Mouse (Mus musculus) neural tube, embryonic 15.5 days (tissue): Measurements from ENCODE around the gene Phf23. TPM values are rescaled to one million over a fixed set of nuclear protein-coding genes. Genes with fewer than 3 reads are reported as not detected.

ENCODE experiments used
- ATAC-seq: fragments of 200-750 bp; cut with Nextera tagmentation; 2 replicates; pipeline ENCODE4 v1.8.0; 2017; ENCODE audit warnings: mild to moderate bottlenecking, moderate TSS enrichment, moderate library complexity; ENCODE audit not compliant: low FRiP score
- H3K27ac ChIP-seq: fragments of 300-500 bp; sonication (generic); replicated peaks from 2 replicates; pipeline ENCODE4 v1.5.1; 2015; ENCODE audit warnings: mild to moderate bottlenecking, inconsistent platforms
- H3K27me3 ChIP-seq: fragments of 300-500 bp; sonication (generic); replicated peaks from 2 replicates; pipeline ENCODE4 v1.6.1; 2015; ENCODE audit warnings: inconsistent platforms
- H3K36me3 ChIP-seq: fragments of 300-500 bp; sonication (generic); 2 replicates; pipeline ENCODE4 v1.6.1; 2015; ENCODE audit warnings: inconsistent platforms
- H3K4me1 ChIP-seq: fragments of 300-500 bp; sonication (generic); 2 replicates; pipeline ENCODE4 v1.6.1; 2015; ENCODE audit warnings: inconsistent platforms
- H3K4me2 ChIP-seq: fragments of 300-500 bp; sonication (generic); 2 replicates; pipeline ENCODE4 v1.6.1; 2015; ENCODE audit warnings: inconsistent platforms, mild to moderate bottlenecking, moderate library complexity
- H3K4me3 ChIP-seq: fragments of 300-500 bp; sonication (generic); replicated peaks from 2 replicates; pipeline ENCODE4 v1.5.1; 2015; ENCODE audit warnings: mild to moderate bottlenecking, inconsistent platforms
- H3K9ac ChIP-seq: fragments of 300-500 bp; sonication (generic); replicated peaks from 2 replicates; pipeline ENCODE4 v1.6.1; 2015; ENCODE audit warnings: mild to moderate bottlenecking, inconsistent platforms
- H3K9me3 ChIP-seq: fragments of 300-500 bp; sonication (generic); replicated peaks from 2 replicates; pipeline ENCODE4 v1.6.1; 2016; ENCODE audit warnings: inconsistent platforms
- WGBS: fragments of 180-500 bp; shearing (Covaris S2); methylation state at CpG from one replicate; pipeline ENCODE4 v1.1.7; 2015; ENCODE audit warnings: mixed read lengths; 5-methylcytosine and 5-hydroxymethylcytosine counted together
- polyA plus RNA-seq: library from polyadenylated mRNA; unstranded; fragments of >200 nt; fragmentation: Nextera tagmentation; extraction: Ambion mirVana; gene quantifications from 2 replicates; pipeline ENCODE4 v1.2.1, GENCODE M21; 2015

The Phf23 gene
- polyA plus RNA-seq, 1 experiment from 2014 or later, result 53.5 TPM

- H3K9me3 ChIP-seq, result no peaks in the 10 kb centered on the region
- peak overlapping the region; percentile 97 for H3K4me3 ChIP-seq
- 4% methylated on average over 16 of the region's 16 CpGs for WGBS
- no peaks in the 10 kb centered on the region for H3K27me3 ChIP-seq
- peaks cover 21% of the 10 kb centered on the region for H3K36me3 ChIP-seq
- peak overlapping the region; percentile 100 for H3K27ac ChIP-seq
- H3K4me1 ChIP-seq, result peaks cover 33% of the 10 kb centered on the region
- peak overlapping the region; percentile 84 for H3K9ac ChIP-seq
- no peak for ATAC-seq
- H3K4me2 ChIP-seq, result peak overlapping the region; percentile 90
Measured at GRCm38 (mm10) chr11:69979827-69980195, 15.8 kb upstream of the Phf23 start.

- H3K4me1 ChIP-seq, result peaks cover 33% of the 10 kb centered on the region
- H3K36me3 ChIP-seq, result peaks cover 21% of the 10 kb centered on the region
- peak overlapping the region; percentile 90 for H3K4me2 ChIP-seq
- peak overlapping the region; percentile 97 for H3K4me3 ChIP-seq
- peak; percentile 95 for ATAC-seq
- H3K9me3 ChIP-seq, result no peaks in the 10 kb centered on the region
- H3K27ac ChIP-seq, result peak overlapping the region; percentile 100
- WGBS, result under 1% methylated on average over 37 of the region's 60 CpGs
- no peaks in the 10 kb centered on the region for H3K27me3 ChIP-seq
- H3K9ac ChIP-seq, result peak overlapping the region; percentile 99
Measured at GRCm38 (mm10) chr11:69980196-69981140, 15.1 kb upstream of the Phf23 start.

GRCm38 (mm10) chr11:69981141-69981762 lies 14.3 kb upstream of the Phf23 start, which contains the start of gene Ctdnep1:
Gene Ctdnep1 (plus strand): TSS chr11:69981156.
- ATAC-seq, result peak; percentile 51; the same call in 1 of the 2 replicates
- peak within 1 kb of the TSS; percentile 100 for H3K27ac ChIP-seq
- H3K4me3 ChIP-seq, result peak within 1 kb of the TSS; percentile 97
- H3K4me2 ChIP-seq, result peak within 1 kb of the TSS; percentile 90
- WGBS, result under 1% methylated on average over 34 of the region's 43 CpGs
- peak within 1 kb of the TSS; percentile 99 for H3K9ac ChIP-seq
- no peaks in the 10 kb centered on the region for H3K9me3 ChIP-seq
- no peaks in the 10 kb centered on the region for H3K27me3 ChIP-seq
- peaks cover 26% of the 10 kb centered on the region for H3K36me3 ChIP-seq
- peaks cover 33% of the 10 kb centered on the region for H3K4me1 ChIP-seq

- H3K9me3 ChIP-seq, result no peaks in the 10 kb centered on the region
- peak within 1 kb of the TSS; percentile 90 for H3K4me2 ChIP-seq
- H3K27ac ChIP-seq, result peak within 1 kb of the TSS; percentile 100
- peaks cover 33% of the 10 kb centered on the region for H3K4me1 ChIP-seq
- peaks cover 33% of the 10 kb centered on the region for H3K36me3 ChIP-seq
- H3K9ac ChIP-seq, result peak within 1 kb of the TSS; percentile 99
- no peak for ATAC-seq
- H3K27me3 ChIP-seq, result no peaks in the 10 kb centered on the region
- 65% methylated on average over 8 of the region's 8 CpGs for WGBS
- peak within 1 kb of the TSS; percentile 97 for H3K4me3 ChIP-seq
Measured at GRCm38 (mm10) chr11:69982225-69982624, 13.4 kb upstream of the Phf23 start, which contains the start of gene Elp5. Gene Elp5 (minus strand): TSS chr11:69982517.

GRCm38 (mm10) chr11:69982877-69983276 lies 12.7 kb upstream of the Phf23 start:
- peak overlapping the region; percentile 90 for H3K4me2 ChIP-seq
- H3K27me3 ChIP-seq, result no peaks in the 10 kb centered on the region
- ATAC-seq, result no peak
- peaks cover 35% of the 10 kb centered on the region for H3K36me3 ChIP-seq
- H3K9ac ChIP-seq, result peak overlapping the region; percentile 99
- no peaks in the 10 kb centered on the region for H3K9me3 ChIP-seq
- H3K27ac ChIP-seq, result 0 out of 2 replicates have a peak overlapping the region, but pooled peaks have one; percentile 13
- peaks cover 33% of the 10 kb centered on the region for H3K4me1 ChIP-seq
- 43% methylated on average over 5 of the region's 5 CpGs for WGBS
- H3K4me3 ChIP-seq, result peak overlapping the region; percentile 97

- peaks cover 40% of the 10 kb centered on the region for H3K36me3 ChIP-seq
- no peaks in the 10 kb centered on the region for H3K27me3 ChIP-seq
- no peak overlapping the region for H3K27ac ChIP-seq
- peak overlapping the region; percentile 90 for H3K4me2 ChIP-seq
- ATAC-seq, result no peak
- WGBS, result 92% methylated on average over 4 of the region's 4 CpGs
- no peaks in the 10 kb centered on the region for H3K9me3 ChIP-seq
- H3K4me1 ChIP-seq, result peaks cover 33% of the 10 kb centered on the region
- H3K4me3 ChIP-seq, result peak overlapping the region; percentile 97
- no peak overlapping the region for H3K9ac ChIP-seq
Measured at GRCm38 (mm10) chr11:69983377-69983776, 12.2 kb upstream of the Phf23 start.

GRCm38 (mm10) chr11:69984431-69984830 lies 11.1 kb upstream of the Phf23 start:
- 94% methylated on average over 8 of the region's 8 CpGs for WGBS
- H3K9ac ChIP-seq, result no peak overlapping the region
- H3K27me3 ChIP-seq, result no peaks in the 10 kb centered on the region
- H3K4me1 ChIP-seq, result peaks cover 26% of the 10 kb centered on the region
- no peak overlapping the region for H3K27ac ChIP-seq
- H3K4me2 ChIP-seq, result no peak overlapping the region
- no peak overlapping the region for H3K4me3 ChIP-seq
- ATAC-seq, result no peak
- no peaks in the 10 kb centered on the region for H3K9me3 ChIP-seq
- H3K36me3 ChIP-seq, result peaks cover 51% of the 10 kb centered on the region

GRCm38 (mm10) chr11:69989949-69990348 lies 5.6 kb upstream of the Phf23 start:
- 87% methylated on average over 8 of the region's 8 CpGs for WGBS

GRCm38 (mm10) chr11:69990850-69991691 lies 4.5 kb upstream of the Phf23 start, which contains the start of gene Gabarap:
Gene Gabarap (plus strand): TSS chr11:69991143.
- Histone ChIP-seq H3K4me3 (peak within 1 kb of the TSS; percentile 77), H3K4me1 (peaks cover 27% of the 10 kb centered on the region), H3K27me3 (no peaks in the 10 kb centered on the region), H3K9me3 (no peaks in the 10 kb centered on the region), H3K27ac (peak within 1 kb of the TSS; percentile 93), H3K36me3 (peaks cover 56% of the 10 kb centered on the region), H3K4me2 (peak within 1 kb of the TSS; percentile 74), H3K9ac (peak within 1 kb of the TSS; percentile 92)
- ATAC-seq, result peak; percentile 78
- WGBS, result 0% methylated on average over 40 of the region's 40 CpGs

More at GRCm38 (mm10) chr11:69989949-69990348, 5.6 kb upstream of the Phf23 start:
- no peak for ATAC-seq
- Histone ChIP-seq H3K27ac (peak overlapping the region; percentile 93; the same call in 1 of the 2 replicates), H3K9me3 (no peaks in the 10 kb centered on the region), H3K4me2 (no peak overlapping the region), H3K27me3 (no peaks in the 10 kb centered on the region), H3K4me3 (no peak overlapping the region), H3K36me3 (peaks cover 65% of the 10 kb centered on the region), H3K4me1 (peaks cover 27% of the 10 kb centered on the region), H3K9ac (no peak overlapping the region)

GRCm38 (mm10) chr11:69991711-69992110 lies 3.9 kb upstream of the Phf23 start:
- 1% methylated on average over 15 of the region's 15 CpGs for WGBS
- H3K4me1 ChIP-seq, result peaks cover 27% of the 10 kb centered on the region
- no peaks in the 10 kb centered on the region for H3K27me3 ChIP-seq
- peak overlapping the region; percentile 74 for H3K4me2 ChIP-seq
- peak overlapping the region; percentile 93 for H3K27ac ChIP-seq
- H3K9me3 ChIP-seq, result no peaks in the 10 kb centered on the region
- peaks cover 50% of the 10 kb centered on the region for H3K36me3 ChIP-seq
- ATAC-seq, result no peak
- peak overlapping the region; percentile 77 for H3K4me3 ChIP-seq
- peak overlapping the region; percentile 92 for H3K9ac ChIP-seq

- no peaks in the 10 kb centered on the region for H3K27me3 ChIP-seq
- no peaks in the 10 kb centered on the region for H3K9me3 ChIP-seq
- H3K4me1 ChIP-seq, result peaks cover 29% of the 10 kb centered on the region
- no peak for ATAC-seq
- H3K36me3 ChIP-seq, result peaks cover 43% of the 10 kb centered on the region
- peak overlapping the region; percentile 77 for H3K4me3 ChIP-seq
- WGBS, result 88% methylated on average over 10 of the region's 10 CpGs
- peak overlapping the region; percentile 92 for H3K9ac ChIP-seq
- H3K27ac ChIP-seq, result peak overlapping the region; percentile 15; the same call in 1 of the 2 replicates
- H3K4me2 ChIP-seq, result peak overlapping the region; percentile 74
Measured at GRCm38 (mm10) chr11:69992396-69992795, 3.2 kb upstream of the Phf23 start.
